Mouse (Mus musculus) forebrain, embryonic 13.5 days (tissue): ENCODE data around the gene Atxn1. TPM values are rescaled to one million over a fixed set of nuclear protein-coding genes. Genes with fewer than 3 reads are reported as not detected.
A peak's percentile ranks its signal among the peaks of the same experiment; 100 is the strongest.

ENCODE experiments used
- ATAC-seq: fragments of 200-750 bp; cut with Nextera tagmentation; 2 replicates; pipeline ENCODE4 v1.8.0; 2017
- H3K27ac ChIP-seq: fragments of 300-500 bp; sonication (generic); 2 replicates; pipeline ENCODE4 v1.5.1; 2015; ENCODE audit warnings: inconsistent platforms, mild to moderate bottlenecking, moderate library complexity
- H3K27me3 ChIP-seq: fragments of 300-500 bp; sonication (generic); 2 replicates; pipeline ENCODE4 v1.6.1; 2015; ENCODE audit warnings: mild to moderate bottlenecking, inconsistent platforms
- H3K36me3 ChIP-seq: fragments of 300-500 bp; sonication (generic); 2 replicates; pipeline ENCODE4 v1.6.1; 2015; ENCODE audit warnings: mild to moderate bottlenecking, inconsistent platforms; ENCODE audit not compliant: poor library complexity, severe bottlenecking
- H3K4me1 ChIP-seq: fragments of 300-500 bp; sonication (generic); 2 replicates; pipeline ENCODE4 v1.6.1; 2015; ENCODE audit warnings: inconsistent platforms
- H3K4me2 ChIP-seq: fragments of 300-500 bp; sonication (generic); 2 replicates; pipeline ENCODE4 v1.6.1; 2015; ENCODE audit warnings: inconsistent platforms, mild to moderate bottlenecking, moderate library complexity
- H3K4me3 ChIP-seq: fragments of 300-500 bp; sonication (generic); 2 replicates; pipeline ENCODE4 v1.5.1; 2015; ENCODE audit warnings: mild to moderate bottlenecking, inconsistent platforms
- H3K9ac ChIP-seq: fragments of 300-500 bp; sonication (generic); 2 replicates; pipeline ENCODE4 v1.6.1; 2015; ENCODE audit warnings: mild to moderate bottlenecking, inconsistent platforms
- H3K9me3 ChIP-seq: fragments of 300-500 bp; sonication (generic); replicated peaks from 2 replicates; pipeline ENCODE4 v1.6.1; 2016; ENCODE audit warnings: inconsistent platforms
- WGBS: fragments of 180-500 bp; shearing (Covaris S2); methylation state at CpG from one replicate; pipeline ENCODE4 v1.1.7; 2015; 5-methylcytosine and 5-hydroxymethylcytosine counted together
- polyA plus RNA-seq: library from polyadenylated mRNA; unstranded; fragments of >200 nt; fragmentation: Nextera tagmentation; extraction: Ambion mirVana; gene quantifications from 2 replicates; pipeline ENCODE4 v1.2.1, GENCODE M21; 2015

Atxn1 gene
- polyA plus RNA-seq, 1 experiment from 2014 or later, result 7.7 TPM

DNA sequence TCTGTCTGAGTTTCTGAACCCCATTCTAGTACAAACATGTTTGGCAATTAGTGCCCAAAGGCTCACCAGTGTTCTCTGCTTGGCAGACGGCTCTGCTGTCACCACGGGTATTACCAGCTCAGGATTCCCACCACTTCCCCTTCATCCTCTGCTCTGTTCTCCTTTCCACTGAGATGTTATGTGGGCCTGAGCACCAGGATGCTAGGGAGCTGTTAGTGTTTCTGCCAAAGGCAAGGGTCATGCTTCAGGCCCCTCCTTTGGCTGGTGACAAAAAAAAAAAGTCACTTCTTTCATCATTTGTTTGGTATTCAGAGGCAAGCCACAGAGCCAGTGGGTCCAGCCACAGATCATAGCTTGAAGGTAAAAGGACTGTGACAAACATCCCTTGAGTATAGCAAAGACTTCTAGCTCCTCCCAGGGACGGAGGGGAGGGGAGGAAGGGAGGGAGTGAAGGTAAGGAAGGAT is 81.8 kb downstream of the Atxn1 start:
- H3K9me3 ChIP-seq, result no peaks in the 10 kb centered on the region
- no peaks in the 10 kb centered on the region for H3K27me3 ChIP-seq
- no peaks in the 10 kb centered on the region for H3K36me3 ChIP-seq
- WGBS, result 50% methylated on average over 3 of the region's 3 CpGs
- H3K4me3 ChIP-seq, result no peak overlapping the region
- no peak overlapping the region for H3K27ac ChIP-seq
- ATAC-seq, result no peak
- no peak overlapping the region for H3K9ac ChIP-seq
- peaks cover 8% of the 10 kb centered on the region for H3K4me1 ChIP-seq
- H3K4me2 ChIP-seq, result no peak overlapping the region

DNA sequence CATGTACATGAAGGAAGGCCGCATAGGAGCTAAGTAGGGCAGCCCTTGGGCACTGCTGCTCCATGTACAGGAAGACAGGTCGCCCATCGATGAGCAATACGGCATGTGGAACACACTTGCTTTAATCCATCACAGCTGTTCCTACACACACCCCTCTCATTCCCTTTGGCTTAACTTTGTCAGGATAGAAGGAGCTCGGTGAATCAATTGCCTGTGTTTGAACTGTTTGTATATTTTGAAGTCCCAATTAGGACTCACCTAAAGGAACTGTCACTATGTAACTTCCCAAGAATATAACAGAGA is 84.3 kb downstream of the Atxn1 start:
- Histone ChIP-seq H3K27ac (no peak overlapping the region), H3K9me3 (no peaks in the 10 kb centered on the region), H3K27me3 (no peaks in the 10 kb centered on the region), H3K4me2 (no peak overlapping the region), H3K9ac (no peak overlapping the region), H3K4me3 (no peak overlapping the region), H3K4me1 (peaks cover 13% of the 10 kb centered on the region), H3K36me3 (no peaks in the 10 kb centered on the region)
- no peak for ATAC-seq
- 89% methylated on average over 5 of the region's 5 CpGs for WGBS

DNA sequence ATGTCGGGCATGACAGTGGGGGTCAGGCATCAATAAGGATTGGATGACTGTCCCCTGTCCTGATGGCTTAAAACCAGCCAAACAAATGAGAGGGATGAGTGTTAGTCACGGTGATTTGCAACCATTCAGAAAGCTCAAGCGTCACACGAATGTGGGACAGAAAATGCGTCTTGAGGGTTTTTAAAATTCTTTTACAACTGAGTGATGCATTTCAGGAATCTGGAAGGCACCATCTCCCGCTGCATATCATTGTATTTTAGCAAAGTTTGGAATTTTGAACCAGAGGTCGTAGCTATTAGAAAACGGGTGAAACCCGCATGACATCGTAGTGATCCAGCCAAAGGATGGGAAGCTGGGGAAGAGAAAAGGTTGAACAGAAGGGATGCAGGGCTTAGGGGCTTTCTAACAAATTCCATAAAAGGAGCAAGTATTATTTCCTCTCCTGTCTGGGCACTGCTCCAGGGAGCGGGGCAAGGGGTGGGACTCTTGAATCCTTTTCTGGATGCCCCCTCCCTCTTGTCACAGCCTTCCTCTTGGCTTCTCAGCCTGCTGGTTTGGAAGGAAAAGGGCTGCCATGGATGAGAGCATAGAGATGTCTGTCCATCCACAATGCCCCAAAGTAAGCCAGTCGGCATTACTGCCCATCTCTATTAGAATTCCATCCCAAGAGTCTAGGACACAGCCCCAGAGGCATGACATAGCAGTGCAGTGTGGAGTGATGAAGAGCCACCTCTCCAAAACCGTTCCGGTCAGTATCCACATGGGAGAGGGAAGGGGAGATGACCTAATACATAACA is 84.9 kb downstream of the Atxn1 start:
- H3K4me1 ChIP-seq, result peaks cover 13% of the 10 kb centered on the region
- no peaks in the 10 kb centered on the region for H3K27me3 ChIP-seq
- no peak overlapping the region for H3K9ac ChIP-seq
- no peak for ATAC-seq
- H3K36me3 ChIP-seq, result no peaks in the 10 kb centered on the region
- H3K4me2 ChIP-seq, result no peak overlapping the region
- H3K27ac ChIP-seq, result no peak overlapping the region
- H3K9me3 ChIP-seq, result no peaks in the 10 kb centered on the region
- H3K4me3 ChIP-seq, result no peak overlapping the region
- WGBS, result 69% methylated on average over 14 of the region's 14 CpGs

DNA sequence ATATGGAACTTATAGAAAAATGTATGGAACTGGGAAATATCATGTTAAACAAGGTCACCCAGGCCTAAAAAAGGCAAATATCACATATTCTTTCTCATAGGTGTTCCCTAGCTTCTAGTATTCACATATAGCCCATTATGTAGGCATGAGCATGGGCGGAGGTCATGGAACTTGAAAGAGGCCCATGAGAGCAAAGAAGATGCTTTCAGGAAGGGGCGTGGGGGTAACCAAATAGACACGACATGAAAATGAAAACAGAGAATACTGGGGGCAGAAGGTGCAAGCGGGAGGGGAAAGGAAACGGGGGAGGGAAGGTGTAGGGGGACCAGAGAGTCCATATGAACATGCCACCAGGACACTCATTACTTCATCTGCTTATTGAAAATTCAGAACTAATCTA is 87.9 kb downstream of the Atxn1 start:
- no peak overlapping the region for H3K27ac ChIP-seq
- H3K4me3 ChIP-seq, result no peak overlapping the region
- 83% methylated on average over 5 of the region's 5 CpGs for WGBS
- no peak for ATAC-seq
- no peaks in the 10 kb centered on the region for H3K27me3 ChIP-seq
- peaks cover 13% of the 10 kb centered on the region for H3K4me1 ChIP-seq
- H3K9me3 ChIP-seq, result no peaks in the 10 kb centered on the region
- H3K9ac ChIP-seq, result no peak overlapping the region
- no peaks in the 10 kb centered on the region for H3K36me3 ChIP-seq
- no peak overlapping the region for H3K4me2 ChIP-seq

DNA sequence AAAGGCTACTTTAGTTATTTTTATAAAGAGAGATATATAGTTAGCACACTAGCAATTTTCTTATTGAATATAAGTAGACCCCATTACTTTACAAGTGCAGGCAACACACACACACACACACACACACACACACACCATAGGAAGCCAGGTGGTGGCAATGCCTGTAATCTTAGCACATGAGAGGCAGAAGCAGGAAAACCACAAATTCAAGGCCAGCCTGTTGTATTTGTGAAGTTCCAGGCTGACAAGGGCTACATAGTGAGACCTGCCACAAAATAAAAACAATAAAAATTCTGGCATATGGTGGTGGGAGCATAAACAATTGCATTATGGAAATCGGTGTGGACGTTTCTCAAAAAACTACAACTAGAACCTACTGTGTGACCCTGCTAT is 88.4 kb downstream of the Atxn1 start:
- WGBS, result 93% methylated on average over 2 of the region's 2 CpGs
- Histone ChIP-seq H3K4me3 (no peak overlapping the region), H3K4me1 (peaks cover 13% of the 10 kb centered on the region), H3K36me3 (no peaks in the 10 kb centered on the region), H3K27me3 (no peaks in the 10 kb centered on the region), H3K27ac (no peak overlapping the region), H3K9me3 (no peaks in the 10 kb centered on the region), H3K9ac (no peak overlapping the region), H3K4me2 (no peak overlapping the region)
- no peak for ATAC-seq

DNA sequence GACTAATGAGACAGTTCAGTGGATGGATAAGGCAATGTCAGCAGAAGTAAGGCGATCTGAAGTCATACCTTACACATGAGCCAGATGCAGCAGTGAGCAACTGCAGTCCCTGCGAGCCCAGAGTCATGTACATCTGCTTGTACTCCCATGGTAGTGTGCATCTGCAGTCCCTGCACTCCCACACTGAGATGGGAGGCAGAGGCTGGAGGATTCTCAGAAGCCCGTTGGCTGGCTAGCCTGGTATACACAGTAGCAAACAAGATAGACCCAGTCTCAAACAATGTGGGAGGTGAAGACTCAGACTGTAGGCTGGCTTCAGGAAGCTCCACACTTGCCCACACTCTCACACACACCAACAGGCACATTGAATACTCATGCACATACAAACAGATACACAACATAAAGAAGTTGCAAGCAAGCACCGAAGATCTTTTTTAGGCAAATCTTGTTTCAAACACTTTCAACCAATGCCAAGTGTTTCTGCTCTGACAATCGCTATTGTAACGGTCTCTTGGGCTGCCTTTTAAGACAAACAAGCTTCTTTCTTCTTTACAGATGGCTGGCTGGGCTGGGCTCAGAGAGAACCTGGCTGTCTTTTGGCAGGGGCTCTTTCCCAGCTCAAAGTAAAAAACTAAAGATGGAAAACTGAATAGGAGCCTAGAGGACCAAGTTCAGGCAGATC is 89.0 kb downstream of the Atxn1 start:
- no peaks in the 10 kb centered on the region for H3K27me3 ChIP-seq
- H3K4me3 ChIP-seq, result no peak overlapping the region
- 0 out of 2 replicates have a peak, but pooled peaks have one; percentile 24 for ATAC-seq
- no peak overlapping the region for H3K27ac ChIP-seq
- H3K4me1 ChIP-seq, result peaks cover 13% of the 10 kb centered on the region
- H3K9me3 ChIP-seq, result no peaks in the 10 kb centered on the region
- no peak overlapping the region for H3K9ac ChIP-seq
- H3K36me3 ChIP-seq, result no peaks in the 10 kb centered on the region
- WGBS, result 64% methylated on average over 6 of the region's 6 CpGs
- no peak overlapping the region for H3K4me2 ChIP-seq

DNA sequence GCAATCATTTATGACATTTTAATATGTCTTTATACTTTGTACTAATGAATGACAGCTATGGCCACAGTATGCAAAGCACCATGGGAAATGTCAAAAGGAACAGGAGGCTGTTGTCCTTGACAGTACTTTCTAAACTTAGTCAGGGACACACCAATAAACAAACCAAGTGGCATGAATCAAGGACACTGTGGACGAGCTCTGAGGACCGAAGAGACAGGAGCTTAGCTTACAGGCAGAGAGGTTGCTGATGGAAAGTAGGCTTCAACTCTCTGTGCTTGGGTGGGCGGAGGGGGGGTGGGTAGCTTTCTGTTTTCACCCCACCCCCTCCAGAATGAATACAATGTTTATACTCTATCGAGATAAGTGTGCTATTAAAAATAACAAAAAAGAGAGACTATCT is 90.6 kb downstream of the Atxn1 start:
- H3K4me3 ChIP-seq, result no peak overlapping the region
- H3K4me1 ChIP-seq, result peaks cover 6% of the 10 kb centered on the region; the same call in 1 of the 2 replicates
- no peak for ATAC-seq
- H3K9ac ChIP-seq, result no peak overlapping the region
- no peak overlapping the region for H3K4me2 ChIP-seq
- WGBS, result 91% methylated on average over 4 of the region's 4 CpGs
- no peak overlapping the region for H3K27ac ChIP-seq
- no peaks in the 10 kb centered on the region for H3K27me3 ChIP-seq
- no peaks in the 10 kb centered on the region for H3K9me3 ChIP-seq
- H3K36me3 ChIP-seq, result no peaks in the 10 kb centered on the region

DNA sequence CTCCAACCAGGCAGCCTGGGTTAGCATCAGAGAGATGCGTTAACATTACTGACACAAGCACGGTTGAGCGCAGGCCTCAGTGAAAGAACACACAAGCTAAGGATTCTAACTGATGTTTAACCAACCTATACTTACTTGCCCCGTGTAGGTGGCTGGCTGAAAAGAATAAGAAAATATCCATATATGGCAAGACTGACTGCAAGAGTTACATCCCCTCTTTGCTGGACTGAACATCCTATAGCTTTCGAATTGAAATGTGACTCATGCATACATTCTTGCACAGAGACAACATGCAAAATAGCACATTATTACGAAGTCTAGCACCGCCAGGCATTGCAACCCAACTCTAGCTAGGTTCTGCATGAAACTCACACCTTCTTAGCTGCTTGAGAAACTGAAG is 91.8 kb downstream of the Atxn1 start:
- no peak for ATAC-seq
- Histone ChIP-seq H3K36me3 (no peaks in the 10 kb centered on the region), H3K4me1 (peaks cover 6% of the 10 kb centered on the region; the same call in 1 of the 2 replicates), H3K4me3 (no peak overlapping the region), H3K27me3 (no peaks in the 10 kb centered on the region), H3K9ac (no peak overlapping the region), H3K4me2 (no peak overlapping the region), H3K27ac (no peak overlapping the region), H3K9me3 (no peaks in the 10 kb centered on the region)
- 95% methylated on average over 7 of the region's 7 CpGs for WGBS

DNA sequence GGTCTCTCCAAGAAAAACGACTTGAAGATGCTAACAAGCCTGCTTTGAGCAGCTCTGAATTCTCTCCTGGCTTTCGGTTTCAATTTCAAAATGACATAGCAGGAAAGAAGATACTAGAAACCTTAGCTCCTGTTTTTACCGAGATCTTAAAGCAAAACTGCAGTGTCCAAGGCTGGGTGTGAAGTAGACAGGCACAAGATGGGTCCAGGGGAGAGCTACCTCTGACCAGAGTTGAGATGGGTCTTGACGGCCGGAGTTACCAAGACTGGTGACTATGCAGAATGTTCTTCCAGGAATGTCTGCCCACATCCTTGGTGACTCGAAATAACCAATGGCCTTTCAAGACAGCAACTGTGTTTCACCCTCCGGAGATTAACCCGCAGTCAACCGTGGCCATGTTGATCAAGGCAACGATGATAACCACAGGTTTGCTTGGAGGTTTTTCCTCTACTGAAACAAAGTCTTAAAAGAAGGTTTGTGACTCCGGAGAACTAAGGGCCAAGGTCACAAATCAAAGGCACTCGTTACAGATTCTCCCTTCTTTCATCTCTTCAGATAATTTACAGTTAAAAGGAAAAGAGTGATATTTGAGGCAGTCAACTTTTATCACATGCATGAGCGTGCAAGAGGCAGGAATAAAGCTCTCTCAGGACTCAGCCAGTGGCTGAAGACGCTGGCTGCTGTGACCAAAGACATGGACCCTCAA is 92.6 kb downstream of the Atxn1 start:
- Histone ChIP-seq H3K4me3 (no peak overlapping the region), H3K9ac (no peak overlapping the region), H3K27me3 (no peaks in the 10 kb centered on the region), H3K4me1 (peaks cover 6% of the 10 kb centered on the region; the same call in 1 of the 2 replicates), H3K27ac (no peak overlapping the region), H3K36me3 (no peaks in the 10 kb centered on the region), H3K9me3 (no peaks in the 10 kb centered on the region), H3K4me2 (no peak overlapping the region)
- ATAC-seq, result no peak
- WGBS, result 88% methylated on average over 14 of the region's 14 CpGs

DNA sequence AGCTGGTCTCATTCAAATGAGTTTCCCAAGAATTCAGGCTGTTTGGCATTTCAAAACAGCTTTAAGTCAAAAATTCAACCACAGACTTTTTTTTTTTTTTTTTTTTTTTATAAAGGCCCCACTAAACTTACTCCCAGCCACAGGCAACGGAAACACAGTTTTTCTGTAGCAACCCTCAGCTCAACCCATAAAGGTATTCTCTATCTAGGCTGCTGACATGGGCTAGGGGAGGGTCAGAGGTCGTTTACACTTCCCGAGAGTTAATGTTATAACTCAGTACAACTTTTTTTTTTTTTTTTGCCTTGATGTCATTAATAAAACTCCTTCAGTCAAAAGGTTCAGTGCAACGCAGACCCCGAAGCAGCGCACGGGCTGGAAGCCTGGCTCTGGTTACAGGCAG is 93.3 kb downstream of the Atxn1 start:
- no peak overlapping the region for H3K4me2 ChIP-seq
- no peak overlapping the region for H3K4me3 ChIP-seq
- 90% methylated on average over 7 of the region's 7 CpGs for WGBS
- H3K27ac ChIP-seq, result no peak overlapping the region
- H3K4me1 ChIP-seq, result peaks cover 6% of the 10 kb centered on the region; the same call in 1 of the 2 replicates
- no peak overlapping the region for H3K9ac ChIP-seq
- H3K9me3 ChIP-seq, result no peaks in the 10 kb centered on the region
- no peaks in the 10 kb centered on the region for H3K36me3 ChIP-seq
- no peak for ATAC-seq
- H3K27me3 ChIP-seq, result no peaks in the 10 kb centered on the region

DNA sequence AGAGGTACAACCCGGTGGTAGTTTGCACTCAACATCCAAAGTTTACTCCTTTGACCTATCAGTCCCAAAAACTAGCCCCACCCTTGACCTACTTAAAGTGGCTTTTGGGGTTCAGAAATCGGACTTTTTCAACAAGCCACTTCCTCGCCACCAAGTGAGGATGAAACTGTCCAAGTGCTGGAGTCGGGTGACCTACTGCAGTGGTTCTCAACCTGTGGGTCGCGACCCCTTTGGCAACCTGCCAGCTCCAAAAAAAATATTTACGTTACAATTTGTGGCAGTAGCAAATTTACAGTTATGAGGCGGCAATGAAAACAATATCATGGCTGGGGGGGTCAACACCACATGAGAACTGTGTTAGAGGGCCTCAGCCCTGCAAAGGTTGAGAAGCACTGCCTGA is 95.9 kb downstream of the Atxn1 start:
- 92% methylated on average over 8 of the region's 8 CpGs for WGBS
- H3K9me3 ChIP-seq, result no peaks in the 10 kb centered on the region
- no peaks in the 10 kb centered on the region for H3K27me3 ChIP-seq
- H3K4me3 ChIP-seq, result no peak overlapping the region
- no peak for ATAC-seq
- no peak overlapping the region for H3K9ac ChIP-seq
- H3K27ac ChIP-seq, result no peak overlapping the region
- no peak overlapping the region for H3K4me2 ChIP-seq
- H3K4me1 ChIP-seq, result no peaks in the 10 kb centered on the region
- H3K36me3 ChIP-seq, result no peaks in the 10 kb centered on the region

DNA sequence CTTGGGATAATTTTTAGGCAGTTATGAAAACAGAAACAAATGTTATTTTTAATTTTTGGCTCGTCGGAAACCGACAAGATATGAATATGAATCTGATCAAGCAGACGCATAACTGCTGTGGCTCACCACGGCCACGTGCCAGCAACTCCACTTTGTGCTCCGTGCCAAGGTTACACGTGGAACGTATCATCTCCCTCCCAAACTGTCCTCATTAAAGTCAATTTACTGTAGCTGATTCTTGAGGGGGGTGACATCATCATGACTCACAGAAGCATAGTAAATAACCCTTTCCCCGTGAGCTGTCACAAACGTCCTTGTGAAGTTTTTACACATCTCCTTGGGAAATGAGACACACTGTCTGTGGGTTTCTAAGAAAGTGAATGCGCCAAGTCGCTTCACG is 97.5 kb downstream of the Atxn1 start:
- no peak overlapping the region for H3K4me2 ChIP-seq
- no peaks in the 10 kb centered on the region for H3K9me3 ChIP-seq
- H3K36me3 ChIP-seq, result no peaks in the 10 kb centered on the region
- ATAC-seq, result no peak
- H3K9ac ChIP-seq, result no peak overlapping the region
- no peaks in the 10 kb centered on the region for H3K4me1 ChIP-seq
- H3K4me3 ChIP-seq, result no peak overlapping the region
- H3K27me3 ChIP-seq, result no peaks in the 10 kb centered on the region
- no peak overlapping the region for H3K27ac ChIP-seq
- 82% methylated on average over 14 of the region's 14 CpGs for WGBS
